Mouse (Mus musculus) ES-CJ7 (cell line): ENCODE data around the gene Spa17.

Experiments used
- DNase-seq: peaks from one replicate; pipeline ENCODE4 v3.0.0; 2011; ENCODE audit warnings: low read depth, low spot score

The Spa17 gene

DNA sequence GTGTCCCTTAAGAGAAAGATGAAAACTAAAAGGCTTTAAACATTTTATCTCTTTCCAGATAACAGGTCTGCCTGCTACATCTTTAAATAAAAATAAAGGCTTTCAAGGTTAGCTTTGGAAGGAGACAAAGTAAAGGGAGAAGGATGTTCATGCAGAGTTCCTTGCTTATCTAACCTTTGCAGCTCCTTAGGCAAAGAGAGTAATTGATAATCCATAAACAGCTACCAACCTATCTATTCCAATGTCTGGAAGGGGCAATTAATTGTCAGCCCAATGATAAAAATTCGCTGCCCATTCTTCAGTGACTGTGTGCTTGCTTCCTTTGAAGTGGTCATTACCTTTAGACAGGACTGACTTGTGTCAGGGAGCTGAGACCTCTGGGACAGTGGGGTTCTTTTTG is 49.7 kb downstream of the Spa17 start:
- no peak for DNase-seq

DNA sequence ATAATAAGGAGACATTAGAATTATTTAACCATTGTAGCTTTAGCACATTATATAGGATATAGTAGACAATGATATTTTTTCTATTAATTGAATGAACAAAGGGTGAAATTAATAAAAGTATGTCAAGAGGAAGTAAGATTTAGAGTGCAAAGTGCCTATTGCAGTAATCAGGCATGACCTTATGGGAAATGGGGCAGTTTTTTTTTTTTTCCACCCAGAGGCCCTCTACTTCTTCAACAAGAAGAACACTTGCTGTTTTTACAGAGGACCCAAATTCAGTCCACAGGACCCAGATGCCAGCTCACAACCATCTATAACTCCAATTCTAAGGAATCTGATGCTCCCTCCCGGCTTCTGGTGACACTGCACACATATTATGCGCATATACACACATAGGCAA is 52.9 kb downstream of the Spa17 start:
- DNase-seq = no peak

DNA sequence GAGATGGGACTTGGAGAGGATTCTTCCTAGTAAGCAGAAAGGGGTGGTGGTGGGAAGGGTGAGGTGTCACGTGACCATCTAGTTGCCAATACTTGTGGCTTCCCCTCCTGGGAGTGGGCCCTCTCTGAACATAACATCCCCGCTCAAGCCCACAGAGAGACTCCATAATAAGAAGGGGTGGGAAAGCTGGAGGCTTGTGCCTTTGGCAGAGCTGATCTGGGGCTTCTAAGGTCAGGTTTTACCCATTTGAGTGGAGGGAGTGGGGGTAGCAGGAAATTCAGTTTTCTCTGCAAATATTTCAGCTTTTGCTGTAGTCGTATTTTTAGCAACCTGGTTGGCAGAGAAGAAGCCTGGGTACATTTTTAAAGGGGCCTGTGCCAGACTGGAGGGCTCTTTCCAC is 57.2 kb downstream of the Spa17 start:
- no peak for DNase-seq

GRCm38 (mm10) chr9:37554838-37555748 is 58.4 kb downstream of the Spa17 start, which contains the start of gene Siae:
Gene Siae, plus strand, starts transcription at chr9:37555698.
- DNase-seq = no peak

- no peak for DNase-seq
Measured at GRCm38 (mm10) chr9:37554279-37554678, 59.2 kb downstream of the Spa17 start.
